Mouse (Mus musculus) heart, embryonic 11.5 days (tissue): ENCODE data around the gene Fam118b. TPM values are rescaled to one million over a fixed set of nuclear protein-coding genes. Genes with fewer than 3 reads are reported as not detected.

Experiments
- ATAC-seq: fragments of 200-750 bp; cut with Nextera tagmentation; replicated peaks from 2 replicates; pipeline ENCODE4 v1.8.0; 2017; ENCODE audit warnings: moderate library complexity; ENCODE audit not compliant: insufficient number of reproducible peaks, low FRiP score, low TSS enrichment
- H3K27ac ChIP-seq: fragments of 300-500 bp; sonication (generic); 2 replicates; pipeline ENCODE4 v1.5.1; 2014; ENCODE audit warnings: mild to moderate bottlenecking, low read depth, low read length
- H3K27me3 ChIP-seq: fragments of 300-500 bp; sonication (generic); 2 replicates; pipeline ENCODE4 v1.6.1; 2014; ENCODE audit warnings: mild to moderate bottlenecking, low read length, mixed read lengths; ENCODE audit not compliant: control insufficient read depth, insufficient read depth
- H3K36me3 ChIP-seq: fragments of 300-500 bp; sonication (generic); 2 replicates; pipeline ENCODE4 v1.6.1; 2014; ENCODE audit warnings: mild to moderate bottlenecking, low read length, moderate library complexity, mixed read lengths; ENCODE audit not compliant: control insufficient read depth, insufficient read depth
- H3K4me1 ChIP-seq: fragments of 300-500 bp; sonication (generic); 2 replicates; pipeline ENCODE4 v1.6.1; 2014; ENCODE audit warnings: low read length; ENCODE audit not compliant: control insufficient read depth, insufficient read depth
- H3K4me2 ChIP-seq: fragments of 300-500 bp; sonication (generic); 2 replicates; pipeline ENCODE4 v1.6.1; 2014; ENCODE audit warnings: mild to moderate bottlenecking, moderate library complexity
- H3K4me3 ChIP-seq: fragments of 300-500 bp; sonication (generic); 2 replicates; pipeline ENCODE4 v1.5.1; 2014; ENCODE audit warnings: low read depth, low read length
- H3K9ac ChIP-seq: fragments of 300-500 bp; sonication (generic); 2 replicates; pipeline ENCODE4 v1.6.1; 2014; ENCODE audit warnings: mild to moderate bottlenecking, low read depth, low read length, moderate library complexity
- H3K9me3 ChIP-seq: fragments of 300-500 bp; sonication (generic); replicated peaks from 2 replicates; pipeline ENCODE4 v1.6.1; 2016; ENCODE audit warnings: low read length; ENCODE audit not compliant: control insufficient read depth
- WGBS: fragments of 180-500 bp; shearing (Covaris S2); extraction: QIAGEN DNeasy Blood & Tissue Kit; methylation state at CpG from one replicate; pipeline ENCODE4 v1.1.7; 2014; ENCODE audit not compliant: insufficient replicate concordance; 5-methylcytosine and 5-hydroxymethylcytosine counted together
- polyA plus RNA-seq: library from polyadenylated mRNA; unstranded; fragments of >200 nt; fragmentation: Nextera tagmentation; extraction: Ambion mirVana; gene quantifications from 2 replicates; pipeline ENCODE4 v1.2.1, GENCODE M21; 2014

The Fam118b gene
- polyA plus RNA-seq, 1 experiment from 2014 or later, result 27.3 TPM

GRCm38 (mm10) chr9:35176124-35176659 lies 91.4 kb downstream of the Fam118b start:
- no peaks in the 10 kb centered on the region for H3K9me3 ChIP-seq
- H3K27me3 ChIP-seq, result no peaks in the 10 kb centered on the region
- no peak; the same call in 1 of the 2 replicates for ATAC-seq
- H3K27ac ChIP-seq, result 0 out of 2 replicates have a peak overlapping the region, but pooled peaks have one; percentile 81
- H3K9ac ChIP-seq, result peak overlapping the region; percentile 79
- H3K4me2 ChIP-seq, result peak overlapping the region; percentile 77
- no peaks in the 10 kb centered on the region for H3K4me1 ChIP-seq
- 48% methylated on average over 14 of the region's 14 CpGs for WGBS
- peak overlapping the region; percentile 64 for H3K4me3 ChIP-seq
- no peaks in the 10 kb centered on the region for H3K36me3 ChIP-seq

- H3K4me2 ChIP-seq, result peak within 1 kb of the TSS; percentile 77
- H3K4me1 ChIP-seq, result no peaks in the 10 kb centered on the region
- H3K27me3 ChIP-seq, result no peaks in the 10 kb centered on the region
- peak; percentile 94 for ATAC-seq
- no peaks in the 10 kb centered on the region for H3K9me3 ChIP-seq
- H3K9ac ChIP-seq, result peak within 1 kb of the TSS; percentile 79
- under 1% methylated on average over 38 of the region's 38 CpGs for WGBS
- H3K36me3 ChIP-seq, result no peaks in the 10 kb centered on the region
- peak within 1 kb of the TSS; percentile 81; the same call in 1 of the 2 replicates for H3K27ac ChIP-seq
- H3K4me3 ChIP-seq, result peak within 1 kb of the TSS; percentile 64
These were observed 92.1 kb downstream of the Fam118b start, which contains the start of gene Dcps for GRCm38 (mm10) chr9:35175251-35176123. Dcps (minus strand) TSS chr9:35176061.

GRCm38 (mm10) chr9:35173331-35173730 lies 94.3 kb downstream of the Fam118b start:
- ATAC-seq, result no peak
- WGBS, result 74% methylated on average over 1 of the region's 1 CpGs

GRCm38 (mm10) chr9:35170071-35170470 lies 97.5 kb downstream of the Fam118b start:
- Histone ChIP-seq H3K27ac (no peak overlapping the region), H3K9me3 (no peaks in the 10 kb centered on the region), H3K4me3 (no peak overlapping the region), H3K36me3 (peaks cover 6% of the 10 kb centered on the region; the same call in 1 of the 2 replicates), H3K27me3 (no peaks in the 10 kb centered on the region), H3K4me2 (no peak overlapping the region), H3K4me1 (no peaks in the 10 kb centered on the region), H3K9ac (no peak overlapping the region)
- WGBS, result 91% methylated on average over 7 of the region's 7 CpGs
- no peak for ATAC-seq

More at GRCm38 (mm10) chr9:35173331-35173730, 94.3 kb downstream of the Fam118b start:
- Histone ChIP-seq H3K27me3 (no peaks in the 10 kb centered on the region), H3K36me3 (peaks cover 6% of the 10 kb centered on the region; the same call in 1 of the 2 replicates), H3K4me3 (no peak overlapping the region), H3K9me3 (no peaks in the 10 kb centered on the region), H3K4me1 (no peaks in the 10 kb centered on the region), H3K4me2 (no peak overlapping the region), H3K9ac (no peak overlapping the region), H3K27ac (no peak overlapping the region)

Other genes starting within 250 kb of the Fam118b start
- 19.8 and 20.5 TPM in 2 replicates for gene St3gal4, start 148.5 kb downstream of the Fam118b start, polyA plus RNA-seq
- gene Dcps, start 91.7 kb downstream of the Fam118b start, polyA plus RNA-seq, result 68.0 and 69.3 TPM in 2 replicates
- gene Srpr, start 67.6 kb downstream of the Fam118b start, polyA plus RNA-seq, result 95.7 and 107 TPM in 2 replicates
- 9.4 and 11.7 TPM in 2 replicates for gene Tirap, start 67.5 kb downstream of the Fam118b start, polyA plus RNA-seq
- gene Foxred1, start 56.8 kb downstream of the Fam118b start, polyA plus RNA-seq, result 44.9 and 49.6 TPM in 2 replicates
- gene Rpusd4, start 60 bp upstream of the Fam118b start, polyA plus RNA-seq, result 25.0 and 28.3 TPM in 2 replicates
- 4.4 and 6.1 TPM in 2 replicates for gene Cdon, start 153.3 kb upstream of the Fam118b start, polyA plus RNA-seq